12 mouse cellular contexts compared by ENCODE assay signal in genomic region chr14:71766856-71767255, GRCm38 (mm10).
"Had no signal": no experiment of that assay in that cellular context is flagged by ENCODE, and none has a peak within 500 bp of the region (broad histone marks: within the 10 kb centered on the region; RNA-seq: fewer than 3 reads in every experiment).

No protein-coding gene starts in this region.

- DNase-seq: left cerebral cortex, postnatal 4 days; liver; liver, embryonic 13.5 days; liver, postnatal 0 days; lung, adult 18-20 months; lung, adult 2 months; lung, embryonic 14.5 days; lung, postnatal 10 days; lung, postnatal 14 days; lung, postnatal 36 days; lung, postnatal 4 days; midbrain, embryonic 14.5 days had no signal
